Mouse (Mus musculus) frontal cortex, postnatal 36 days (tissue): Measurements from ENCODE around the gene Erp27.
"Not testable (repeated sequence)": the region's sequence is repeated elsewhere in the genome, so short reads cannot be mapped to it uniquely, and the experiment has no call there.

Experiments used
- DNase-seq, 2 experiments: peaks; one replicate each; pipeline ENCODE4 v3.0.0; 2022; ENCODE audit warnings: low spot score in 2 of 2

Erp27 gene

GRCm38 (mm10) chr6:136922080-136922479, at the start of gene Erp27:
Gene Erp27 (minus strand): TSS chr6:136922180.
- no peak for DNase-seq

DNA sequence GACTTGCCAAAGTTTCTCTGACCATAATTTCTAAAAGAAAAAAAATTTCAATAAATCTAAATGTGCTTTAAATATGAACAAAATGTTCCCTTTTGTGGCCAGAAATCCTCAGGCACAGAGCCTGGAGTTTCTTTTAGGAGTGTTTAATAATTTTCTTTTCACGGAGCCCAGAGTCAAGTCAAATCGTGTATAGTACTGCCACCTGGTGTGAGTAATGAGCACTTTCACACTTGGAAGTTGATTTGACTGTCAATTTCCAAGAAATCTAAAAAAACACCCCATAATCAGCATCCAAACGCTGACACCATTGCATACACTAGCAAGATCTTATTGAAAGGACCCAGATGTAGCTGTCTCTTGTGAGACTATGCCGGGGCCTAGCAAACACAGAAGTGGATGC, 46.9 kb upstream of the Erp27 start:
- not testable (repeated sequence) for DNase-seq

DNA sequence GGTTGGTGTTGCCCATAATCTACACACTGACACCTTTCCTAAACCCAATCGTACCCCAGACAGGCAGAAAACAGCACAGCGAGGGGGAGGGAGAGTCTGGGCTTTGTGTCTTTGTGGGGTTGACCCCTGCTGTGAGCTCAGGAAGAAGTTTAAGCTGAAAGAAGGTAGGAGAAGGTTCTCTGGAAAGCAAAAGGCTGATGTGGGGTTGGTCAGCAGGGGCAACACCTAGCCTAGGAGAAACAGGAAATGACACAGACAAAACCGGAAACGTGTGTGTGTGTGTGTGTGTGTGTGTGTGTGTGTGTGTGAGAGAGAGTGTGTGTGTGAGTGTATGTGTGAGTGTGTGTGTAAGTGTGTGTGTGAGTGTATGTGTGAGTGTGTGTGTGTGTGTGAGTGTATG, 45.5 kb upstream of the Erp27 start:
- DNase-seq, result no peak

- no peak for DNase-seq
Measured at GRCm38 (mm10) chr6:136965912-136966311, 43.9 kb upstream of the Erp27 start.

GRCm38 (mm10) chr6:136964609-136965510, 42.9 kb upstream of the Erp27 start:
- no peak for DNase-seq

- no peak for DNase-seq
Measured at GRCm38 (mm10) chr6:136962957-136963356, 41.0 kb upstream of the Erp27 start.

- no peak for DNase-seq
Measured at GRCm38 (mm10) chr6:136959131-136959530, 37.2 kb upstream of the Erp27 start.

DNA sequence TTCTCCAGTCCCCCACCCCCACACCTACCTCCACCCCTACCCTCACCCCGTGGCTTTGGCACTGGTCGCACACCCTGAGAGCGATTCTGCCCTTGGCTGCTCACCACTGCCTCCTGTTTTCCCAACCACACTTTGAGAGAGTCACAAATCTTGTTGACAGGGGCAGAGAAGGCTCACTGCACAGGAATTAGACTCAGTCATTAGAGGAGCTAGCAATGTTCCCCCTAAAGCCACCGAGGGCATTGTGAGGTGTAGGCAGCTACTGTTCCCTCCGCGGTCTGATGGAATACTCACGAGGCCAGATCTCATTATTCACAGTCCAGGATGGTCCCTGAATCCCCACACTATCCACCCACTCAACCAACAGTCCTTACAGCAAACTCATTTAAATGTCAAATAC, 35.1 kb upstream of the Erp27 start:
- DNase-seq, result no peak

DNA sequence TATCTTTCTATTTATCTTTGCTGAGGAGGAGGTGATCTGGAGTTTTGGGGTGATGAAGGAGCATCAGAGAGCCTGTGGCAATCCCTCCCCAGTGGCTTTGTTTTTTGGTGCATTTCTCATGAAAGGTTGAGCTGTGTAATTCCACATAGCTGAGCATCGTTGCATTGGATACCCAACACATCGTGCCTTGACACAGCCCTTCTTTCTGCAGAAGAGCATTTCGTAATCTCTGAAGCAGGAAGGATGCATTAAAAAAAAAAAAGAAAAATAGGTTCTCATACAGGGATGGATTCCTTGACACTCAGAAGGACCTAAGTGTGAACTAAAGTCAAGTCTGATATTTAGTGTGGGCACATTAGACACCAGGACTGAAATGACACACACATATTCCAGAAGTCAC, 33.3 kb upstream of the Erp27 start:
- DNase-seq, result no peak

GRCm38 (mm10) chr6:136954715-136955114, 32.7 kb upstream of the Erp27 start:
- DNase-seq, result no peak

- DNase-seq, result no peak
Measured at GRCm38 (mm10) chr6:136954192-136954591, 32.2 kb upstream of the Erp27 start.

- no peak for DNase-seq
Measured at GRCm38 (mm10) chr6:136952930-136953329, 30.9 kb upstream of the Erp27 start.

GRCm38 (mm10) chr6:136950171-136950570, 28.2 kb upstream of the Erp27 start:
- no peak for DNase-seq

DNA sequence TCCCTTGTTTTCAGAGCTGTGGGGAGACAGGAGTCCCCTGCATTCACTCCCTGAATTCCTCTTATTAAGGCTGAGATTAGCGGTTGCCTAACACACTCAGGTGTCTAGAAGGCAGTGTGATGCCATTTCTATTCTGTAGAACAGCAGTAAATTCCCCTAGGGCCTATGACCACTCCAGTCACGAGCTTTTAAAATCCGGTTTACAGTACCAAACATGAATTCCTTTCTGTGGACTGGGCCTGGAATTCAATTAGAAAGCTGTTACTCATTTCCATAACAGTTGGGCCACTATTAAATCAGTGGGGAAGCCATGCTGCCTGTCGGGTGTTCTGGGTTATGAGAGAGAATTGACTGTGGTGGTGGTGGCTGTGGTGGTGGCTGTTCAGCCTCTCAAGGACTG, 25.7 kb upstream of the Erp27 start:
- DNase-seq, result no peak

DNA sequence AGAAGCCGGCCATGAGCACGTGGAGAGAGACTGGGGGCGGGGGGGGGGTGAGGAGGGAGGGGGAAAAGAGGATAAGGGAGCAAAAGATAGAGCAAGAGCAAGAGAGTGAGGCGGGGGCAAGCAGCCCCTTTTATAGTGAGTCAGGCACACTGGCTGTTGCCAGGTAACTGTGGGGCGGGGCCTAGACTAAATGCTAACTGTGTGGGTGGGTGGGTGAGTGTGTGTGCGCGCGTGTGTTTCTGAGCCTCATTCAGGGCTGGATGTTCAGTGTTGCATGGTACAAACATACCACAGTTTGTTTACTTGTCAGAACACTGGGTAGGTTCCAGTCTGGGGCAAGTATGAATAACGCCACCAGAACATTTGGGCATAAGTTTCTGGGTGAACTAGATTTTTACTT, 25.0 kb upstream of the Erp27 start:
- DNase-seq, result no peak

DNA sequence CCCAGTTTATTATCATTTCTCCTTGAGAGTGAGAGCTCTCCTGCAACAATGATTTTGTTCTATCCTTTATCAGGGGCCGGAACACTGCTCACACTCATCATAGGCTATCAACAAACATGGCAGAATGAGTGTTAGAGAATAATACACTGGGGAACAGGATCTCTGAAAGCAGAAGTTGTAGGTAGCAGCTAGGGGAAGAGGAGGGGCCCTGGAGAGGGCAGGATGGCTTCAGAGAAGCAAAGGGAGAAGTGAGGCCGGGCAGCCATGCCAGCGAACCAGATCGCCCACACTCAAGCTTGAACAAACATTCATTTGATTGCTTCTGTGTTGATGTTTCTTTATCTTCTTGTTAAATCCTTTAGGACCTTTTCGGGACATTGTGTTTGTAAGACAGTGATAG, 24.3 kb upstream of the Erp27 start:
- no peak for DNase-seq

GRCm38 (mm10) chr6:136944511-136944910, 22.5 kb upstream of the Erp27 start:
- no peak for DNase-seq

- no peak for DNase-seq
Measured at GRCm38 (mm10) chr6:136943392-136943791, 21.4 kb upstream of the Erp27 start.

- DNase-seq, result no peak
Measured at GRCm38 (mm10) chr6:136942280-136942679, 20.3 kb upstream of the Erp27 start.

DNA sequence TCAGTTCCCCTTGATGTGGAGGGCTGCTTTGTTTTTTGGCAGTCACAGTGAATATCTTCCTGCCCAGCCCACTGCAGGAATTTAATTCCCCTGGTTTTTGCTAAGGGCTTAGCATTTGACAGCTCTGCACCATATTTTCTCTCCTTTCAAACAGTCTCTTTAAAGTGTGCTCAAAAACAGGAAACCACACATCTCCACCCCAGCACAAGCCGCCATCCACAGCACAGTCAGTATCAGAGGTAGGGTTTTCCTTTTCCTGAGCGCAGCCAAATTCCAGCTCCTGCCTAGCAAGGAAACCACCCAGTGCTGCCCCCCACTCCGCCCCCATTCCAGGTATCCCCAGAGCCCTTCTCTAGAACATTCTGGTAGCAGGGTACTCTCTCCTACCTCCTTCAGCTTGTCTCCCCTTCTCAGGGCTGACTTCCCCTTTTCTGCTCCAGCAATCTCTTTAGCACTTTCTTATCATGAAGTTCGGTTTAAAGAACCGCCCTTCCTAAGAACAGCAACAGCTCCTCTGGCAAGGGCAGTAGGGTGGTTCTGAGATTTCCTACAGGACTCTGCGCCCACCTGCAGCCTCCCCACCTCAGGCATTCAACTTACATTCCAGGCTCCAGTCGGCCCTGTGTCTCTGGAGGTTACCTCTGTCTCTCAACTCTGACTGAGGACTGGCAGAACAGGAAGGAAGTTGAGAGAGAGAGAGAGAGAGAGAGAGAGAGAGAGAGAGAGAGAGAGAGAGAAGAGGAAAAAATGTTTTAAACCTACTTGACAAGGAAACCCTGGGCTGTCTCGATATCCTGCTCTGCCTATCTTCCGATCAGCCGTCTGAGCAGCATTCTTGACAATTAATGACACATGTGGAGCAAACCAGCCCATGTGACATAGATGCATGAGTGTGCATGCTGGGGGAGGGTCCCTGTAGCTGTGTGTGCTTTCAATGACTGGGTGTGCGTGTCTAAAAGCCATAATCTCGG, 19.4 kb upstream of the Erp27 start, which contains the start of gene Arhgdib:
Gene Arhgdib (minus strand): TSS at position 849 of the 971 bp plus-strand sequence.
- DNase-seq, result peak in 1 of 2 experiments; percentile 13

DNA sequence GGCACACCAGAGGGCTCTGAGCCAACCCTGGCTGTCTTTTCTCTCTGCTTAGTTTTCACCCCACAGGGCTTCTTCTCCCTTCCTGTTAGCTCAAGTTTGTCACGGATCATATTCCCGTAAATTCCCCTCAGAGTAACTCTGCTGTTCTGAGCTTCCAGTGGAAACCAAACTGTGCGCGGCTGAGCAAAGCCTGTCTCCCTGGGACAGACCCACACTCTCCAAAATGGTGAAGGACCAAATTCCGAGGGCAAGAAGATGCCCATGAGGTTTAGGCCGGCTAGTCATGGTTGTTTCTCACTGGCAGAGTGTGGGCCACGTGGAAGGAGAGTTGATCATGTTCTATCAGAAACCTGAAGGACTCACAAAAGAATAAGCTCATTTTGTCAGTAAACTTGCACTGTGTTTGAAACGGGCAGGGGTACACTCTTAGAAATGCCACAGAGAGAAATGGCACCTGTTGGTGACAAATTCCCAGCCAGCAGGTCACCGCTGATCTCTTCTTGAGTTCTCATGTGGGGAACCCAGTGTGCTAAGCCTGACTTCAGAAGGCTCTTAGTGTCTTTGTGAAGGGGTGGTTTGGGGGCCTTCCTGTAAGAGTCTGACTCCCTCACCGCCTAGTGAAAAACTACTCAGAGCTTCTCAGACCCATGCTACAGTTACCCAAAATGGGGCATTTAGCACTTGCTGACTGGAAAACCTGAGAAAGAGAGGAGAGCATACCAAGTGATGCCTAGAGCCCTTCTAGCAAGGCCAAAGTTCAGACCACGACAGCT, 18.4 kb upstream of the Erp27 start:
- no peak for DNase-seq
